Mouse (Mus musculus) heart, postnatal 0 days (tissue): ENCODE results near the gene Tmtc1.

Source experiments
- CTCF ChIP-seq: IDR thresholded peaks from 2 replicates; pipeline ENCODE4 v1.5.1; 2016; ENCODE audit warnings: antibody characterized with exemption, control low read depth, low read depth
- EP300 ChIP-seq: IDR thresholded peaks from 2 replicates; pipeline ENCODE4 v1.6.1; 2016; ENCODE audit warnings: antibody characterized with exemption, low read depth

DNA sequence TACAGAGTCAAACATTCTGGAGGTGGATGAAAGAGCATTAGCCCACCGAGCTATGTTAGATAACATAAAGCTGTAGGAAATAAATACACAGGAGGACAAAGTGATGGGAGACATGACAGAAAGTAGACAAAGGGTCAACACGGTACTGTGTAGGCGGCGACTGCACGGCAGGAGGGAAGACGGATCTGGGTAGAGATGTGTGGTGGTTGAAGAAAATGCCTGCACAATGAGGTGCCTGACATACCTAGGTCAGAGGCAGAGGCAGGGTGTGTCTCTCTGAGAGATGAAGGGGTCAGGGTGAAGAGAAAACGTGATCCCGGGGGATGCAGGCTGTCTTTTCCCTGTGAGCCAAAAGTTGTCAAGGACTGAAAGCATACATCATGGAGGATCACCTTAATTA lies 185.1 kb downstream of the Tmtc1 start:
- TF ChIP-seq CTCF (no peak), EP300 (no peak)
